Mouse (Mus musculus): ENCODE data around the gene Osbpl6. TPM values are rescaled to one million over a fixed set of nuclear protein-coding genes. Genes with fewer than 3 reads are reported as not detected.
"Not testable (repeated sequence)": the region's sequence is repeated elsewhere in the genome, so short reads cannot be mapped to it uniquely, and the experiment has no call there.

Gene Osbpl6
- polyA plus RNA-seq, 1 experiment from 2014 or later, result 12.7 TPM

GRCm38 (mm10) chr2:76602256-76602655 lies 195.9 kb downstream of the Osbpl6 start:
- no peak overlapping the region for H3K27ac ChIP-seq (ENCODE audit: low read length)
- H3K9me3 ChIP-seq (ENCODE audit: control insufficient read depth, low read depth, low read length), result no peaks in the 10 kb centered on the region
- no peak overlapping the region for H3K9ac ChIP-seq (replicated peaks; ENCODE audit: low read depth, low read length)
- 92% methylated on average over 1 of the region's 1 CpGs for WGBS
- no peaks in the 10 kb centered on the region for H3K4me1 ChIP-seq (ENCODE audit: control insufficient read depth, insufficient read depth, low read length)
- H3K36me3 ChIP-seq (ENCODE audit: control insufficient read depth, insufficient read depth, low read length), result no peaks in the 10 kb centered on the region
- no peak overlapping the region for H3K4me3 ChIP-seq (ENCODE audit: low read depth, low read length)
- no peak for ATAC-seq (ENCODE audit: insufficient number of reproducible peaks, insufficient read depth, low FRiP score, low read depth)
- H3K4me2 ChIP-seq (replicated peaks; ENCODE audit: low read depth, low read length), result no peak overlapping the region
- no peaks in the 10 kb centered on the region for H3K27me3 ChIP-seq (ENCODE audit: control insufficient read depth, insufficient read depth, low read length)

DNA sequence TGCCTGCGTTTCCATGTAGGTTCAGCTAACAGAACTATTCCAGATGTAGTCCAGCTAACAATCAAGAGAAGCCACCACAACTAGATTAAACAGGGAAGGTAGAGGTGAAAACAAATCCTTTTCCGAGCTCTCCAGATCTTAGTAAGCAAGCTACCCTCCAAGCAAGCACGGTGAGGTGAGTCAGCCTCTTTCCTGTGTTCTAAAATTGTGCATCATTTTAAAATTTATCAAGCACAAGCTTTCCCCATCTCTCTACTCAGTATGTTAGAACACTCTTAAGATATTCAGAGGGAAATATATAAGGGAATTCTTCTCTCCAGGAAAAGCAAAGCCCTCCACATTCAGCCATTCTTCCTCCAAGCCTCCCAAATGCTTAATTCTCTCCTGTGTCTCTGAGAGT lies 200.4 kb downstream of the Osbpl6 start:
- Histone ChIP-seq H3K36me3 (ENCODE audit: control insufficient read depth, insufficient read depth, low read length) (no peaks in the 10 kb centered on the region), H3K4me1 (ENCODE audit: control insufficient read depth, insufficient read depth, low read length) (no peaks in the 10 kb centered on the region), H3K4me2 (replicated peaks; ENCODE audit: low read depth, low read length) (no peak overlapping the region), H3K9me3 (ENCODE audit: control insufficient read depth, low read depth, low read length) (no peaks in the 10 kb centered on the region), H3K27me3 (ENCODE audit: control insufficient read depth, insufficient read depth, low read length) (no peaks in the 10 kb centered on the region), H3K27ac (ENCODE audit: low read length) (no peak overlapping the region), H3K9ac (replicated peaks; ENCODE audit: low read depth, low read length) (no peak overlapping the region), H3K4me3 (ENCODE audit: low read depth, low read length) (no peak overlapping the region)
- 73% methylated on average over 3 of the region's 3 CpGs for WGBS
- ATAC-seq (ENCODE audit: insufficient number of reproducible peaks, insufficient read depth, low FRiP score, low read depth), result no peak

DNA sequence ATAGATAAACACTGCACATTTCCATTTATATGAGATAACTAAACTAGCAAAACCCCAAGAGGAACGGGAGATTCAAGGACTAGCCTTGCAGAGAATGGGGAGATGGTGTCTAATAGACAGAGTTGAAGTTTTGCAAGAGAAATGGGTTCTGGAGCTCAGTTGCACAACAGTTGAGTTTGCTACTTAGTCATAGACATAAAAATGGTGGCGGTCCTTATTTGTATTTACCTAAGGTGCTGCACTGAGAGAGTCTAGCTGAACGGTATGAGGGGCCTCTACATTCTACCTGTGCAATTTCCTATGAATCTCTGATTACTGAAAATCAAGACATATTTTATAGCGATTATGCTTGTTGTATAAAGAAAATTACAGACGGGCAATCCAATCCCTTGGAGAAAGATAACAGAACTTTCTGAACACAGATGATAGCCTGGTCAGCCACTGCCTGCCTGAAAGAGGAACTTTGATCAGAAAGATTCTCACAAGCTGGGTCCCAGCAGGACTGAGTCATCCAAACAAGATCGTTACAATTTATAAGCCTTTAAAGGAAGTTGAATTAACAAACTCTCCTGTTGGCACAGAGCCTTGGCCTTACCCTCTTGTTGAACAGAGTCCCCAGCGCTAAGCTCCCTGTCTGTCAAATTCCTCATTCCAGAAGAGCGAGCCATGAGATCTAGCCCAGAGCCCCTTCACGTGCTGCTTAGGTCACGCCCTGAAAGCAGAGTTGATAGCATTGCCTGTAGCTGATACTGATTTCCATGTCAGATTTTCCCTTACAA lies 204.2 kb downstream of the Osbpl6 start:
- H3K27me3 ChIP-seq (ENCODE audit: control insufficient read depth, insufficient read depth, low read length), result no peaks in the 10 kb centered on the region
- H3K4me1 ChIP-seq (ENCODE audit: control insufficient read depth, insufficient read depth, low read length), result no peaks in the 10 kb centered on the region
- H3K36me3 ChIP-seq (ENCODE audit: control insufficient read depth, insufficient read depth, low read length), result no peaks in the 10 kb centered on the region
- H3K9me3 ChIP-seq (ENCODE audit: control insufficient read depth, low read depth, low read length), result no peaks in the 10 kb centered on the region
- ATAC-seq (ENCODE audit: insufficient number of reproducible peaks, insufficient read depth, low FRiP score, low read depth), result no peak
- no peak overlapping the region for H3K9ac ChIP-seq (replicated peaks; ENCODE audit: low read depth, low read length)
- H3K4me2 ChIP-seq (replicated peaks; ENCODE audit: low read depth, low read length), result no peak overlapping the region
- 71% methylated on average over 10 of the region's 10 CpGs for WGBS
- H3K4me3 ChIP-seq (ENCODE audit: low read depth, low read length), result no peak overlapping the region
- no peak overlapping the region for H3K27ac ChIP-seq (ENCODE audit: low read length)

DNA sequence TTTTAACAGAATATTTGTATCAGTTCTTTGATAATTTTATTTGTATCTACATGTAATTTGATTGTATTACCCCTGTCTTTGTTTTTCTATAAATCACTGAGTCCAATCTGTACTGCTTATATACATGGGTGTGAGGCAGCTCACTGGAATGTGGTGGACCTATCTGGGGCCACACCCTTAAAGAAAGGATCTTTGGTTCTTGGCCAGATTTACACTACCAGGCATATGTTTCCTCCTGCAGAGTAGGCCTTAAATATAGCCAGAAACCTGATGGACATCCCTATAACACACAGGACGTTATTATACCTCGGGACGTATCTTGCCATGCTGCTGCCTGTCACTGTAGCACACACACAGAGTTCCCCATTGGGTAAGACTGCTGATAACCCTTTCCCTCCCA lies 205.7 kb downstream of the Osbpl6 start:
- H3K4me2 ChIP-seq (replicated peaks; ENCODE audit: low read depth, low read length), result no peak overlapping the region
- no peaks in the 10 kb centered on the region for H3K36me3 ChIP-seq (ENCODE audit: control insufficient read depth, insufficient read depth, low read length)
- no peak overlapping the region for H3K27ac ChIP-seq (ENCODE audit: low read length)
- H3K27me3 ChIP-seq (ENCODE audit: control insufficient read depth, insufficient read depth, low read length), result no peaks in the 10 kb centered on the region
- no peak for ATAC-seq (ENCODE audit: insufficient number of reproducible peaks, insufficient read depth, low FRiP score, low read depth)
- H3K9me3 ChIP-seq (ENCODE audit: control insufficient read depth, low read depth, low read length), result no peaks in the 10 kb centered on the region
- no peak overlapping the region for H3K9ac ChIP-seq (replicated peaks; ENCODE audit: low read depth, low read length)
- 80% methylated on average over 3 of the region's 3 CpGs for WGBS
- no peaks in the 10 kb centered on the region for H3K4me1 ChIP-seq (ENCODE audit: control insufficient read depth, insufficient read depth, low read length)
- H3K4me3 ChIP-seq (ENCODE audit: low read depth, low read length), result no peak overlapping the region

DNA sequence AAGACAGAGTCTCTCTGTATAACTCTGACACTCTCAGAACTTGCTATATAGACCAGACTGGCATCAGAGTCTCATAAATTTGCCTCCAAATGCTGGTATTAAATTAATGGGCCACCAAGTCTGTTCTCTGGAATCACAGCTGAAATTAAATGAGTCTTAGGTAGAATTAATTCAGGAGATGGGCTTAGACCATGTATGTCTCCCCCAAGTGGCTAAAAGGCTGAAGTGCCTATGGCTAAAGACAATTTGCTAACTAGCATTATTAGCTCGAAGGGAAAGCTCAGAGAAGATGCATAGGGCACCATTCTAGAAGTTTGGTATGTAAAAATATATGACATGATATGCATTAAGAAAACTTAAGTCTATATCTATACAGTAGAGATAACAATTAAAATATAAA lies 211.8 kb downstream of the Osbpl6 start:
- Histone ChIP-seq H3K36me3 (ENCODE audit: control insufficient read depth, insufficient read depth, low read length) (no peaks in the 10 kb centered on the region; the same call in 1 of the 2 replicates), H3K9ac (replicated peaks; ENCODE audit: low read depth, low read length) (no peak overlapping the region), H3K4me1 (ENCODE audit: control insufficient read depth, insufficient read depth, low read length) (no peaks in the 10 kb centered on the region), H3K27ac (ENCODE audit: low read length) (no peak overlapping the region), H3K4me2 (replicated peaks; ENCODE audit: low read depth, low read length) (no peak overlapping the region), H3K27me3 (ENCODE audit: control insufficient read depth, insufficient read depth, low read length) (no peaks in the 10 kb centered on the region), H3K4me3 (ENCODE audit: low read depth, low read length) (no peak overlapping the region), H3K9me3 (ENCODE audit: control insufficient read depth, low read depth, low read length) (no peaks in the 10 kb centered on the region)
- WGBS, result 41% methylated on average over 1 of the region's 1 CpGs
- no peak for ATAC-seq (ENCODE audit: insufficient number of reproducible peaks, insufficient read depth, low FRiP score, low read depth)

- H3K27me3 ChIP-seq (ENCODE audit: control insufficient read depth, insufficient read depth, low read length), result no peaks in the 10 kb centered on the region
- WGBS, result 91% methylated on average over 5 of the region's 5 CpGs
- H3K36me3 ChIP-seq (ENCODE audit: control insufficient read depth, insufficient read depth, low read length), result no peaks in the 10 kb centered on the region; the same call in 1 of the 2 replicates
- no peak overlapping the region for H3K4me3 ChIP-seq (ENCODE audit: low read depth, low read length)
- H3K9ac ChIP-seq (replicated peaks; ENCODE audit: low read depth, low read length), result no peak overlapping the region
- no peaks in the 10 kb centered on the region for H3K4me1 ChIP-seq (ENCODE audit: control insufficient read depth, insufficient read depth, low read length)
- no peaks in the 10 kb centered on the region for H3K9me3 ChIP-seq (ENCODE audit: control insufficient read depth, low read depth, low read length)
- ATAC-seq (ENCODE audit: insufficient number of reproducible peaks, insufficient read depth, low FRiP score, low read depth), result no peak
- H3K27ac ChIP-seq (ENCODE audit: low read length), result no peak overlapping the region
- no peak overlapping the region for H3K4me2 ChIP-seq (replicated peaks; ENCODE audit: low read depth, low read length)
These were observed 213.9 kb downstream of the Osbpl6 start for GRCm38 (mm10) chr2:76620188-76620587.

- Histone ChIP-seq H3K4me1 (ENCODE audit: control insufficient read depth, insufficient read depth, low read length) (no peaks in the 10 kb centered on the region), H3K27me3 (ENCODE audit: control insufficient read depth, insufficient read depth, low read length) (no peaks in the 10 kb centered on the region), H3K27ac (ENCODE audit: low read length) (no peak overlapping the region), H3K9ac (replicated peaks; ENCODE audit: low read depth, low read length) (no peak overlapping the region), H3K9me3 (ENCODE audit: control insufficient read depth, low read depth, low read length) (peaks cover 3% of the 10 kb centered on the region; the same call in 1 of the 2 replicates), H3K4me3 (ENCODE audit: low read depth, low read length) (no peak overlapping the region), H3K36me3 (ENCODE audit: control insufficient read depth, insufficient read depth, low read length) (no peaks in the 10 kb centered on the region; the same call in 1 of the 2 replicates), H3K4me2 (replicated peaks; ENCODE audit: low read depth, low read length) (no peak overlapping the region)
- WGBS, result 63% methylated on average over 1 of the region's 1 CpGs
- ATAC-seq (ENCODE audit: insufficient number of reproducible peaks, insufficient read depth, low FRiP score, low read depth), result no peak
These were observed 215.4 kb downstream of the Osbpl6 start for GRCm38 (mm10) chr2:76621724-76622123.

- H3K4me3 ChIP-seq (ENCODE audit: low read depth, low read length); ATAC-seq (ENCODE audit: insufficient number of reproducible peaks, insufficient read depth, low FRiP score, low read depth); H3K4me2 ChIP-seq (replicated peaks; ENCODE audit: low read depth, low read length); H3K27me3 ChIP-seq (ENCODE audit: control insufficient read depth, insufficient read depth, low read length); H3K9ac ChIP-seq (replicated peaks; ENCODE audit: low read depth, low read length); H3K4me1 ChIP-seq (ENCODE audit: control insufficient read depth, insufficient read depth, low read length); H3K36me3 ChIP-seq (ENCODE audit: control insufficient read depth, insufficient read depth, low read length); H3K9me3 ChIP-seq (ENCODE audit: control insufficient read depth, low read depth, low read length); H3K27ac ChIP-seq (ENCODE audit: low read length): not testable (repeated sequence)
- WGBS, result 81% methylated on average over 2 of the region's 2 CpGs
These were observed 216.0 kb downstream of the Osbpl6 start for GRCm38 (mm10) chr2:76622316-76622715.

DNA sequence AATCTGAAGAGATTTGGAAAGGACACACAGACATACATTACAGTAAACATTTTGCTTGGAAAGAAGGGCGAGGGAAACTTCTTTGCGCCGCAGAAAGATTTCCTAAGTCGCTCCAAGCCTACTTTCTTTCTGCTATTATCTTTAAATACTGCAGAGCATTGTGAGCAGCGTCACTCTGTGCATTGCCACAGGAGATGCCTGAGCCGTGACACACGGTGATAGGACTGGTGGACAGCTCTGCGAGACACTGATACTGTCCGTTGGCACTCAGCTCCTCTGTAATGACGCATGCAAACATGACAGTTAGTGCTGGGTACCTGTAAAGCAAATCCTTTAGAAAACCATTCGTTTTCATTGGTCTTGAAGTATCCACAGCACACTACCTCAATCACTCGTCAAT lies 224.0 kb downstream of the Osbpl6 start:
- no peak overlapping the region for H3K9ac ChIP-seq (replicated peaks; ENCODE audit: low read depth, low read length)
- H3K4me2 ChIP-seq (replicated peaks; ENCODE audit: low read depth, low read length), result no peak overlapping the region
- H3K4me1 ChIP-seq (ENCODE audit: control insufficient read depth, insufficient read depth, low read length), result no peaks in the 10 kb centered on the region
- H3K27ac ChIP-seq (ENCODE audit: low read length), result no peak overlapping the region
- H3K36me3 ChIP-seq (ENCODE audit: control insufficient read depth, insufficient read depth, low read length), result peaks cover 47% of the 10 kb centered on the region
- H3K9me3 ChIP-seq (ENCODE audit: control insufficient read depth, low read depth, low read length), result peaks cover 6% of the 10 kb centered on the region; the same call in 1 of the 2 replicates
- no peak for ATAC-seq (ENCODE audit: insufficient number of reproducible peaks, insufficient read depth, low FRiP score, low read depth)
- no peak overlapping the region for H3K4me3 ChIP-seq (ENCODE audit: low read depth, low read length)
- H3K27me3 ChIP-seq (ENCODE audit: control insufficient read depth, insufficient read depth, low read length), result no peaks in the 10 kb centered on the region
- 90% methylated on average over 12 of the region's 12 CpGs for WGBS

All from stomach, embryonic 14.5 days (tissue).